Mouse (Mus musculus): ENCODE measurements around the gene Fam19a5. TPM values are rescaled to one million over a fixed set of nuclear protein-coding genes. Genes with fewer than 3 reads are reported as not detected.
A peak's percentile ranks its signal among the peaks of the same experiment; 100 is the strongest.

The Fam19a5 gene
- total RNA-seq, 2 experiments from 2014 or later, result 5.7 to 5.8 TPM

- DNase-seq, result no peak
Measured at GRCm38 (mm10) chr15:87596731-87597130, 52.6 kb downstream of the Fam19a5 start.

- peak; percentile 48 for DNase-seq
Measured at GRCm38 (mm10) chr15:87597149-87597548, 53.0 kb downstream of the Fam19a5 start.

- no peak for DNase-seq
Measured at GRCm38 (mm10) chr15:87597766-87598165, 53.7 kb downstream of the Fam19a5 start.

- no peak for DNase-seq
Measured at GRCm38 (mm10) chr15:87598636-87599035, 54.5 kb downstream of the Fam19a5 start.

- DNase-seq, result no peak
Measured at GRCm38 (mm10) chr15:87603316-87603715, 59.2 kb downstream of the Fam19a5 start.

GRCm38 (mm10) chr15:87605504-87606280 lies 61.6 kb downstream of the Fam19a5 start:
- DNase-seq, result no peak

GRCm38 (mm10) chr15:87606702-87607101 lies 62.6 kb downstream of the Fam19a5 start:
- no peak for DNase-seq

GRCm38 (mm10) chr15:87609236-87609635 lies 65.1 kb downstream of the Fam19a5 start:
- no peak for DNase-seq

GRCm38 (mm10) chr15:87623966-87624609 lies 80.0 kb downstream of the Fam19a5 start:
- DNase-seq, result peak; percentile 93

GRCm38 (mm10) chr15:87624610-87625091 lies 80.6 kb downstream of the Fam19a5 start:
- peak; percentile 44 for DNase-seq

- peak; percentile 95 for DNase-seq
Measured at GRCm38 (mm10) chr15:87625236-87626023, 81.3 kb downstream of the Fam19a5 start.

- no peak for DNase-seq
Measured at GRCm38 (mm10) chr15:87635272-87635671, 91.2 kb downstream of the Fam19a5 start.

GRCm38 (mm10) chr15:87636407-87636806 lies 92.3 kb downstream of the Fam19a5 start:
- DNase-seq, result no peak

GRCm38 (mm10) chr15:87637234-87637633 lies 93.1 kb downstream of the Fam19a5 start:
- DNase-seq, result no peak

GRCm38 (mm10) chr15:87638270-87638669 lies 94.2 kb downstream of the Fam19a5 start:
- DNase-seq, result no peak

GRCm38 (mm10) chr15:87646313-87647061 lies 102.4 kb downstream of the Fam19a5 start:
- no peak for DNase-seq

GRCm38 (mm10) chr15:87649651-87650050 lies 105.6 kb downstream of the Fam19a5 start:
- DNase-seq, result peak; percentile 36

- DNase-seq, result peak; percentile 20
Measured at GRCm38 (mm10) chr15:87654551-87654950, 110.5 kb downstream of the Fam19a5 start.

- no peak for DNase-seq
Measured at GRCm38 (mm10) chr15:87656496-87657155, 112.5 kb downstream of the Fam19a5 start.

- DNase-seq, result peak; percentile 6
Measured at GRCm38 (mm10) chr15:87659729-87660128, 115.6 kb downstream of the Fam19a5 start.

- DNase-seq, result no peak
Measured at GRCm38 (mm10) chr15:87661954-87662353, 117.9 kb downstream of the Fam19a5 start.
